Mouse (Mus musculus): ENCODE measurements at regions not wholly inside any gene's neighbourhood (a gene's known extent, or its start where the extent isn't known, plus 50 kb on each side); places are given as distances from the start of the nearest gene placed in this dataset.

DNA sequence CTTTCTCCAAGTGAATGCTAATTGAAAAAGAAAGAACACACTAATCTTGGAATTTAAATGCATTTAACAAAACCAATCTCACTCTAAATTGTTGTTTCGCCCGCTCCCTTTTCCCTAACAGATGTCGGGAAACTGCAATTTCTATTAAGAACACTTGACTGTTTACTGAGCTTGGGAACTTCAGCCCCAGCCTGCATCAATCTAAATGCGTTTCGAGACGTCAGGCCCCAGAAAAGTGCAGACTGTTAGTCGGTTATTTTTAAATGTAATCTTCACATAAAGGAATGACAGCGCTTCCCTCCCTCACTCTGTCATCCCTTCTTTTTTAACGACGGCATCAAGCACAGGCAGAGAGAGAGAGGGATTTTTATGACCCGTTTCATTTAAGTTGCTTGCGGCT lies 677.7 kb downstream of the Vrk1 start:
- no peak for DNase-seq
- intact Hi-C loops (cut with DNase I): no loop called here

DNA sequence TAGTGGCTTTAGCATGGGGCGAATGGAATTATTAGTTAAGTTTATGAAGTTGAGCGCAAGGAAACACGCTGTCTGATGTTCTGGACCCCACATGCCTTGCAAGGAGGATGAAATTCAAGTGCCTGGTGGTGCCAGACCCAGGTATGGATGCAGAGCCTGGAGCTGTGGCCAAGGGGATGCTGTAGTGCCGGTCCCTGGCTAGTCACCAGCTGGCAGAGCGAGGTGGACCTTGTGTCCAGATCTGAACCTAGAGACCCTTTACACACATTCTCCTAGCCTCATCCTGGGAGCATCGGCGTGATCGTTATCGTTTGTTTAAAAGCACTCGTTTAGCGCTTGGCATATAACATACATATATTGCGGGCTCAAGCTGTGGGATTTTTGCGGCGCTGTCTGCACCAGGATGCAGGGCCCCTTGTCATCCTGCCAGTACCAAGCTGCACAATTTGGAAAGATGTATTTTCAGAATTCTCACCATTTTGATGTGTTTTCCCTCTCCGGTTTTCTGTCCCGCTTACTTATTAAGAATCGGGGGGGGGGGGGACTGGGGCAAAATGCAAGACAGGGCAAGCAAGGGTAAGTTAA lies 678.2 kb downstream of the Vrk1 start:
- peak; percentile 16 for DNase-seq

DNA sequence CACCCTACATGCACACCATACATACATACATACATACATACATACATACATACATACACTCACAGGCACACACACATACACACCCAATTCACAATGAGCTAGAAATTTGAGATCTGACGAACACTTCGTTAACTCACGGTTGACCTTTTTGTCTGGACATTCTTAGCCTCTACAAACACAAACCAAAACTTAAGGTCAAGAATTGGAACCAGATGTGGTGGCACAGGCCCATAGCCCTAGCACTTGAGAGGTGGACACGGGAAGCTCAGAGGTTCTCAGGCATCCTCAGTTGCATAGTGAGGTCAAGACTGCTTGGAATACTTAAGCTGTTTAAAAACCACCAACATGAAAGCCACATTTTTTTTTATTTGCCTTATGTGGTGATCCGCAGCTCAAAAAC lies 692.9 kb downstream of the Vrk1 start:
- intact Hi-C loops (cut with DNase I): no loop called here

More for the DNA sequence above, 678.2 kb downstream of the Vrk1 start:
- intact Hi-C loops (cut with DNase I): no loop called here

DNA sequence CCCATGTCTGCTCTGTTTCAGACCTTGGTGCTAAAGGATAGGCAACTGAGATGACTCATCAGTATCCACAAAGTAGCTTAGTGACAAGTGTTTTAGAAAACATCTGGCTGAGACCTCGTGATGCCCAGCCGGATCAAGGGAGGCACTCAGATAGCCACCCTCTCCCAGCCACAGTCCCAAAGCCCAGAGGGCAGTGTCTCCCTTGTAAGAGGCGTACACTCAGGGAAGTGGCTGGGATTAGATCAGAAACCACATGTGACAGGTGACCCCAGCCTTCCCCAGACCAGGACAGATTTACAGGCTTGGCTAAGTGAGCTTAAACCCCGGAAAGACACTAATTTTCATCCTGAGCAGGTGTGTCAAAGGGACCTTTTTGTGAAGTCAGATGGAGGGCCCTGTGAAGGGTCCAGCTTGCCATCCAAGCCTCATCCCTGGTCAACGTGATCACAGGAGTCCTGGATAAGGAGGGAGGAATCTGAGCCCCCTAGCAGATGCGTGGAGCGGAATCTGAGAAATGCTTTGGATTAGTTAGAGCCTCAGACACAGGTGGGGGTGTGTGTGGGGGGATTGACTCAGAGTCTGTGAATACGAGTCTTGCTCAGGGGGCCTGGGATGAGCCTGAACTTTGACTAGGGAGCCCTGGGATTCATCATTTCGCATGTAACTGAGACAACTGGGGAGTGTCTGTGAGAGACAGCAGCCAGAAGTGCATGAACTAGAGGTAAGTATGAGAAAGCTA lies 711.4 kb downstream of the Vrk1 start:
- no peak for DNase-seq
- intact Hi-C loops (cut with DNase I): no loop called here

More for the DNA sequence above, 692.9 kb downstream of the Vrk1 start:
- no peak for DNase-seq

DNA sequence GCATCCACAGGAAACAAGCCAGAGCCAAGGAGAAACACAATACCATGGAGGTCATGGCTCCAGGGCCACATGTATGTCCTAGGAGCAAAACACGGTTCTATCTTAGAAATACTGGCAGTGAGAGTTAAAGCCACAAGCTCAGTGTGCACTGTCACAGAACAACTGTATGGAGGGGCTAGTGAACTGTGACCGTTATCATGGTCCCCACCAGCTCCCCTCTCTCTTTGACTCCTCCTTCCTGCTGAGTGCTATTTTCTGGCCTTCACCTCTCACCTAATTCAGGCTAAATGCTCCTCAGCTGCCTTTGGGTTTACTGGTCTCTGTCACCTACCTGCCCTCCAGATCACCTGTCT lies 712.0 kb downstream of the Vrk1 start:
- no peak for DNase-seq

DNA sequence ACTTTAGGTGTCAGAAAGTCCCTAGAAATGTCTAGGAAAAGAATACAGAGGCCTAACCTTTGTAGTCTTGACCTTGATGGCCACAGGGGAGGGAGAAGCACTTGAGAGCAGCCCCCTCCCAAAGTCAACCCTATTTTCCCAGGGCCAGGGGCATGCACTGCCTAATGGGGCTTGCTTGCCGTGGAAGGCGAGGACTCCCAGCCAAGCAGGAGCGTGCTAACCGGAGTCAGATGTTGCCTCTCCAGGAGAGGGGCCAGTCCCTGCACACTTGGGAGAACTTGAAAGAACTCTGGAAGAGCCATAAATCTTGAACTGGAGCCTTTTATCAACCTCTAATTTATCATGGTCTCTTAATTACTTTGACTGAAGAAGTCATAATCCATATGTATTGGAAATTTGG lies 712.7 kb downstream of the Vrk1 start:
- intact Hi-C loops (cut with DNase I): no loop called here
- no peak for DNase-seq

More for the DNA sequence above, 712.0 kb downstream of the Vrk1 start:
- intact Hi-C loops (cut with DNase I): no loop called here

DNA sequence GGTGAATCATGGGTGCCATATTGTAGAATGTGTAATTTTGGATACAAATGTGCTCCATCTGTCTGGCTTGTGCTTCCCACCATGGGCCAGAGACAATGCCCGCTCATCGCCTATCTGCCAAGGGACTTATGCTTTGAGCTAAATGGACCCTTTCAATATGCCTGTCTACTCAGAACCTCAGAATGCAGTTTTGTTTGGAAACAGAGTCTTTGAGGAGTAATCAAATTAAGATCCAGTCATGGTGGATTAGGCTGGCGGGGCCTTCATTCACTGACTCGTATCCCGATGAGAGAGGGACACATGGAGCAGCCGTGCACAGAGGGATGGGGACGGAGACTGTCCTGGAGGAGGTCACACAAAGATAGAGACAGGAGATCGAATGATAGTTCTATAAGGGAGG lies 716.9 kb downstream of the Vrk1 start:
- DNase-seq: peak; percentile 48
- intact Hi-C loops (cut with DNase I): no loop called here

DNA sequence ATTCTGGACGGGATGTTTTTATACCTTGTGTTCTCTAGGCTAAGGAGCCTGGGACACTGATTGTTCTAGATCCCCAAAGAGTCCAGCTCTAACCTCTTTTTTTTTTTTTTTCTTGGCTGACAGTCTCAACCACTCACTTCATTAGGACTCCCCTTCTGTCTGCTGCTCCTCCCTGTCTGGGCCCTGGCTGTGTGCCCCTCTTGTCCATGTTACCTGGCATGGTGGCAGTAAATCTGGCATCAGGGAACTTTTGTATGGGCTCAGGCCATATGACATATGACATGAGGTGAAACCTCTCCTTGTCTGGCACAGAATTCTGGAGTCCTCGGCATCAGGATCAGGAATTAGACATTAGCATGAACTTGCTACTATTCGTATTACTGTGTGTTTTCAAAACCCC lies 717.5 kb downstream of the Vrk1 start:
- DNase-seq: peak; percentile 55

DNA sequence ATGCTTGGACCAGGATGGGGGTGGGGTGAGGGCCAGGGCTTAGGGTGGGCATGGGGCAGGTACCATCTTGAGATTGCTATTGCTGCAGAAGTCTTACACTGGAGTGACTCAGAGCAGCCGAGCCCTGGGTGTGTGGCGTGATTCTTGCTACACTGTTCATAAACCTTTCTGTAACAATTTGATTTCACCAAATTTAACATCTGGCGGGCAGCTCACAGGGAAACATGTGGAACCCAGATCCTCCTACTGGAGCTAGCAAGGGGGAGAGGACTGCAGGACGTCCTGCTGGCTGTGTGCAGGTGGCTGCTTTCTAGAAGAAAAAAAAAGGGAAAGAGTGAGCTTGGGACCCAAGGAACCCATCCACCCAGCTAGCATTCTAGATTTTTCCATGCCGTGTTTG lies 719.7 kb downstream of the Vrk1 start:
- intact Hi-C loops (cut with DNase I): no loop called here
- DNase-seq: no peak

More for the DNA sequence above, 717.5 kb downstream of the Vrk1 start:
- intact Hi-C loops (cut with DNase I): no loop called here

DNA sequence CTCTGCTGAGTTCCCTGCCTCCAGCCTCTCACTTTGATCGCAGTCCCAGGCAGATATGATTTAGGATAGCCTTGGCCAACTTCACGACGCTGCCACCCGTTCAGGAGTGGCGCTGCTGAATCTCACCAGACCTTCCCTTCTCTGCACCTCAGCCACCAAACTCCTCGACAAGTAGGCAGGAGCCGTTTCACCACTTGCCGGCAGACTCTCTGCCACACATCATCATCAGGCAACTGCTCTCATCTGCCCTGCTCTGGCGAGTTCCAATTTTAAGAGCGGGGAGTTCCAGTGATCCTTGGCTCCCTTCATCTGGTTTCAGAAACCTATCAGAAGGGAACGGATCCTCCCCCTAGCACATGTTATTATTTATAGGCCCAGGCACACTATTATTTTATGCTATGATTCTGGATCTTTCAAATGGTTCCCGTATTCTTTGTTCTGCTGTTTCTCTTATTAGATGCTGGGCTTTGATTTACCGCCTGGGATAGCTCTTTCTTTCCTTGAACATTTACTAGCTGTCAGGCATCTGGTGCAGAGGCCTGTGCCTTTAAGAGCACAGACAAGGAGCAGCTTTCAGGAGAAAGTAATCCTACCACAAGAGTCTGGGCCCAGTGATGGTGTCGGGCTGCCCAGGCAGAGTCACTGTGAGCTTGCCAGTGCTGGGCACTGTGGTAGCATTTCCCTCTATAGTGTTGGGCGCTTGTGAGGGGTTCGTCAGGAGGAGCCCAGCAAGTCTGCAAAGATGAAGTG lies 722.3 kb downstream of the Vrk1 start:
- intact Hi-C loops (cut with DNase I): no loop called here
- no peak for DNase-seq

DNA sequence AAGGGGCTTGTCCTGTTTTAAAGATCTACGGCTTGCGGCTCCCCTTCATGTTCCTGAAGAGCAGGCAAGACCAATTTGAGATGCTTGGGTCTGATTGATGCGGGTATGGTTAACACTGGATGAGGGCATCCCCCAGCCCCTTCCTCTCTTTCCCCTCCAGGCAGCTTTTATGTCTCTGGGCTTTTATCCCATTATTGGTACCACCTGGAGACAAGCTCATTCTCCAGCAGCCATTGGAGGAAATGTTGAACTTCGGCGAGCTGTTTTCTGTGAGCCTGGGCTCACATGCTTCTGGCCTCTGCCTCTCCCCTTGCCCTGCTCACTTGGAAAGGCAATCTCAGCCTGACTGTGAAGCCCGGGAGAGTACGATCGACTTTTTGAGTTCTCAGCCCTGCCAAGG lies 738.7 kb downstream of the Vrk1 start:
- DNase-seq: no peak
- intact Hi-C loops (cut with DNase I): no loop called here

DNA sequence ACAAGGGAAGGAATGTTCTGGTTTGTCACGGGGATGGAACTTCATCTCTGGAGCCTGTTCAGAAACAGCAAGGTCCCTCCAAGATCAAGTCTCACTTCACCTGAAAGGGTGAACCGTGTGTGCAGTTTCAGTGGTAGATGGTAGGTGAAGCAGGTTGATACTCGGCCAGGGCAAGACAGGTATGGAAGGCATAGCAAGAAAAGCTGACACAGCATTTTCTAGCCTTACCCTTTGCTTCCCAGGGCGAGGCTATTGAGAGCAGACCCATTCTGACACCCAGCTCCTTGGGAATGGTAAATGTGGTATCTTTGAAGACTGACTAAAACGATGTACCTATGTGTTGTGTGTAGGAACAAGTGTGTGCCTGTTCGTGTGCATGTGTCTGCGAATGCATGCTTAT lies 724.9 kb upstream of the 3110018I06Rik start:
- no peak for DNase-seq
- intact Hi-C loops (cut with DNase I): no loop called here

DNA sequence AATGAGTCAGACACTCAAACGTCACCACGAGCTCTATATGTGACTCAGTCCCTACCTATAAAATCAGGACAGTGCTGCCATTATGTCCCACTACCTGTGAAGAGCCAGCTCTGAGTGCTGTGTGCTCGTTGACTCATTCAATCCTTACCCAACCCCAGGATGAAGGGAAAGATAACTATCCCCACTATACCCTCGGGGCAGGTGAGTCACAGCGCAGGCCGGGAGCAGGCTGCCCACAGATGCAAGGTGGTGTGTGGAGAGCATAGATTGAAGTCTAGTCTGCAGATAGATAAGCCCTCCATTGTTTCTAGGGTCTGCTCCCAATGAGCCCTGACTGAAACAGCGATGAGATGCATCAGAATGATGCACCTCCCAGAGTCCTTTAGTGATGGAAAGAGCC lies 723.9 kb upstream of the 3110018I06Rik start:
- DNase-seq: no peak
- intact Hi-C loops (cut with DNase I): no loop called here

DNA sequence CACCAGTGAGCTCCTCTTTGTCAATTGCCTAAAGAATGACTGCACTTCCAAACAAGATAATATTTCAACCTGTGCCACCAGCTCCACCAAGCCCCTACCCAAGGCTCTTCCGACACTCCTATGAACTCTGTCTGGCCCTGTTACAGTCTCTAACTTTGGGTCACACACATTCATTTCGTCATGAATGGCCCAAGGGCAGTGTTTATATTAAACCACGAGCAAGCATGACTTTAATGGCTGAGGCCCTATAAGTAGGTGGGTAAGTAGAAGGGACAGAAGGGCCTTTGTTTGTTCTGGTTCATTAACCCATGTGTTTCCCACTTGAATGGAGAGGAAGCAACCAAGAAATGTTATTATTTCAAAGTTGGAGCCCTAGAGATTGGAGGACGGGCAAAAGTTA lies 714.9 kb upstream of the 3110018I06Rik start:
- intact Hi-C loops (cut with DNase I): no loop called here
- no peak for DNase-seq

DNA sequence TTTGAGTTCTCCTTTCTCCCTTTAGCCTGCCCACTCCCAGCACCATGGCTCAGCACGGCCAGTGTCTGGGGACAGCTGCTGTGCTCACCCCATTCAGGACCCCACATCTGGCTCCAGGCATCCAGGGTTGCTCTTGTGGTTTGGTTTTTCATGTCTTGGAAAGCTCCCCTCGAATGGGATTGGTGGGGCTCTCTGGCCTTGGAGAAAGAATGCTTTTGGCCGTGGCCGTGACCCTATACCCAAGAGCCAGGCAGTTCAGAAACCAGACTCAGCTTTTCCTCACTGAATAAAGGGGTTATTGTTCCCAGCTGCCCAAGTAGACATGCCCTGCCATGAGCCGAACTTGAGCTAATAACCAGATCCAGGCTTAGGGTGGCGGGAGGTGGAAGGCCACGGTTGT lies 691.8 kb upstream of the 3110018I06Rik start:
- no peak for DNase-seq
- intact Hi-C loops (cut with DNase I): no loop called here

DNA sequence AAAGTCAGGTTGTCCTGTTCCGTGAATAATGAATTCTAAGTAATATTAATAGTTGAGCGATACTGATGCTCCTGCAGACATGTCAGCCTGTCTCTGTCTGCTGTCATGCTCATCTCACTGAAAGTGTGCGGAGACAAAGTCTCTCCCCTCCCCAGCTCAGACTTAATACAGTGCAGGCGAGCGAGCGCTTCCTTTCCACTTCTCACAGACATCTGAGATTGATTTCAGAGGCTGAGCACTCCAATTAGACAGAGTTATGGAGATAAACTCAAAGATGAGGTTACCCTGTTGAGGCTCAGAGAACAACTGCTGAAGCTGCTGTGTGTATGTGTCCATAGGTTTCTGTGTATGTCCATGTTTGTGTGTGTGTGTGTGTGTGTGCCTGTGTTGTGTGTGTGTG lies 668.7 kb upstream of the 3110018I06Rik start:
- no peak for DNase-seq
- intact Hi-C loops (cut with DNase I): no loop called here

DNA sequence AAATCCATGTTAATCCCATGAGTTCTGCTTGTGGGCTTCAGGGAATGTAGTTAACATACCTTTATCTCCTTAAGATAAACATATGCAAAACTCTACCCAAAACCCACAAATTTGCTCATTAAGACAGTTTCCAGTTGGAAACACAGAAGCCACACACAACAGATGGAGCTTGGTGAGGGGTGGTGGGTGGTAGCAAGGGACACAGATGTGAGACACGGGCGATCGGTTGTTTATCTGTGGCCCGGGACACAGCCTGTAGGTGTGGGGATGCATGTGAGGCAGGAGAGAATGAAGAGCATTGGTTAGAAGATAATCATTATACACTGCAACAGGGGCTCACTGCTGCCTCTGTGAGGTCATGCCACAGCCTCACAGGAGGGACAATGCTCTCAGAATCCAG lies 666.1 kb upstream of the 3110018I06Rik start:
- no peak for DNase-seq
- intact Hi-C loops (cut with DNase I): no loop called here

DNA sequence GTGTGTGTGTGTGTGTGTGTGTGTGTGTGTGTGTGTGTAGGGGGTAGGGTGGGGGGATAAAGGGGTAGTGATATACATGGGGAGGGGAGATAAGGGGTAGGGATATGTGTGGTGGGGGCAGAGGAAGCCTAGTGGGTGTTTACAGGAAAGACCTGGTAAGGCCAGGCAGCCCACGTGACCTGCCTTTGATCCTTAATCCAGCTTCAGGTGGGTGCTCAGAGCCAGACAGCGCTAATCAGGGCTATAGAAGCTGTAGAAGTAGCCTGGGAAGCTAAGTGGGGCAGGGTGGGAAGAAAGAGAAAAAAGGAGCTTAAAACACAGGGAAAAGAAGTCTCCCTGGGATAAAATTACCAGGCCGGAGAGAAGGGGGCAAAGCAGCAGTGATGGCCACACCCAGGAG lies 659.9 kb upstream of the 3110018I06Rik start:
- intact Hi-C loops (cut with DNase I): no loop called here

DNA sequence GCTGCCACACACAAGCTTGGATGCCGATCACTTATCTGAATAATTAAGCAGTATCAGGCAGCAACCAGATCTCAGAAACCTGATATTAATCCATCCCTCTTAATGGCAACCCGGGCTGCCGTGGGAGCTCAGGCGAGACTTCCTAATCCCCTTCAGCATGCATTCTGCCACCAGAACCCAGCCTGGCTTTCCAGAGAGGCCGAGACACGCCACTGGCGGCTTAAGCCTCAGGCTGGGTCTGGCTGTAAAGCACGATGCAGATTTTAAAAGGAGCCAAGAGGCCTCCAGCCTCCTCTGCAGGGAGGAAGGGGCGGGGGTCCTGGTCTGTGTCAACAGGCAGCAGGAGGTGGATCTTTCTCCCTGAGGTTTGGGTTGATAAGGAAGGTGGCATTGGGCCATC lies 659.1 kb upstream of the 3110018I06Rik start:
- no peak for DNase-seq
- intact Hi-C loops (cut with DNase I): no loop called here

More for the DNA sequence above, 659.9 kb upstream of the 3110018I06Rik start:
- DNase-seq: no peak

DNA sequence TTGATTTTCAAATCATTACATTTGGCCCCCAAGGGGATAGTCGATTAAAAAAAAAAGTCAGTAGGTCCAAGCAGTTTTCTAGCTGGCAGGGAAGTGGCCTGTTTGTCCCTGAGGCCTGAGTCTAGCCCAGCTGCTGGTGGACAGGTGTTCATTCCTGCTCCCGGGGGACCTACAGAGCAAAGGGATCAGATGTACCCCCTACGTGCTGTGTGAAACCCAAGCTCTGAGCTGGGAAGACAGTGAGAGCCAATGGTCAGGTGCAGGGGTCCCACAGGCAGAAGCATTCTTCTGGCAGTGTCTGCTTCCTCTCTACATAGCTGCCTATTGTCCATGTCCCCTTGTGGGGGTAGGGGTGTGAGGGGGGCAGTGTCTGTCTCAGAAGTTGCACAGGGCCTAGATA lies 653.2 kb upstream of the 3110018I06Rik start:
- intact Hi-C loops (cut with DNase I): no loop called here

DNA sequence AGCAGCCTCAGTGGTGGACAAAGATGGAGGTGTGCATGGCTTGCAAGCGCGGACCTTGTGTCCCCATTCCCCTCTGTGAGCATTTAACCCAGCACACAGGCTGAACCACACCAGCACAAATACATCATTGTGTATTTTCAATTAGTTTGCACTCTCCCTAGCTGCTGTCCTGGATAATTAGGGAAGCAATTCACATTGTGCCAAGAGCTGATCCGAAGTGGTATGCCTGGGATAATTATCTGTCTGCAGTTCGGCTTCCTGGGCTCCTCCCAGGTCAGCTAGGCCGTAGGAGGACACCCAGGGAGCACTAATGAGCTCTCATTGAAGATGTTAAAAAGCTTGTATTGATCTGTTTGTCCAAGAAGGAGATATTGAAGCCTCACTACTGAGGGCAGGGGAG lies 648.8 kb upstream of the 3110018I06Rik start:
- intact Hi-C loops (cut with DNase I): no loop called here
- DNase-seq: no peak

More for the DNA sequence above, 653.2 kb upstream of the 3110018I06Rik start:
- DNase-seq: no peak

DNA sequence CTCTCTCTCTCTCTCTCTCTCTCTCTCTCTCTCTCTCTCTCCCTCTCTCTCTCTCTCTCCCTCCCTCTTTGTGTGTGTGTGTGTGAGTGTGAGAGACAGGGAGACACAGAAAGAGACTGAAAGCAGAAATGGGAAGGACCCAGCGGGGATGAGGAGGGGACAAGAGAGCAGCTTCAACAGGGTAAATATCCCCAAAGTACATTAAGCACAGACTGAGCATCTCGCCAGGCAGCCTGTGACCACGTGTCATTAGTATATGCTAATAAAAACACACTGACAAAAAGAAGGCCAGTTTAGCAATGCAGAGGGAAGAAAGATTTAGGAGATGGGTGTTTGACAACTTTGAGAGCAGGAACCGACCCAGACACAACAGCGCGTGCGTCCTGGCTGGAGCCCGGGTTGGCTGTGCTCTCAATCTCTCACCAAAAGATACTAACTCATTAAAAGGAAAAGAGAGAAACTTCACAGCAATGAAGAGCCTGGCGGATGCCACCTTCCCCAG lies 648.2 kb upstream of the 3110018I06Rik start:
- no peak for DNase-seq
- intact Hi-C loops (cut with DNase I): no loop called here

All from left cerebral cortex, postnatal 4 days (tissue).